10 mouse cellular contexts compared by ENCODE assay signal in the genomic region with DNA sequence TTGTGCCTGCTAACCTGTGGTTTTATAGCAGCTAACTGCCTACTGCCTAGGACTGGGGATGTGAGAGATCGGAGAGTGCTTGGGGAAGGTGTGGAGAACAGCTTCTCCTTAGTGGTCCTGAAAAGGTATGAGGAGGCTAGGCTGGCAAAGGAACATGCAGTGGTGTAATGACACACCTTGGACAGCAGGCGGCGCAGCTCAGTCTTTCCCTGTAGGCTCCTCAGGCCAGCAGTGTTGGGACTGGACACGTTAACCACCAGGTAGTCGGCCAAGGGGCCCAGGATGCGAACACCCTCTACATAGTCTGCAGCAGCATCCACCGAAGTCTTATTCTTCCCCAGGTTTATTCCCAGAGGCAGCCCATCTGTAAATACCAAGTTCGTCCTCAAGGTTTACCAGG. TPM values are rescaled to one million over a fixed set of nuclear protein-coding genes. Genes with fewer than 3 reads are reported as not detected.
DNase-seq lines count a peak whose midpoint lies in the region; ATAC-seq and TF ChIP-seq lines count a peak whose summit lies in the region.
"Had no signal": no experiment of that assay in that cellular context is flagged by ENCODE, and none has a peak within 500 bp of the region (broad histone marks: within the 10 kb centered on the region; RNA-seq: fewer than 3 reads in every experiment).

No protein-coding gene starts in this region.

- H3K36me3 ChIP-seq in heart, embryonic 10.5 days = peaks cover 72% of the 10 kb centered on the region
- H3K36me3 ChIP-seq in heart, embryonic 12.5 days = peaks cover 57% of the 10 kb centered on the region
- no peaks in the 10 kb centered on the region for H3K36me3 ChIP-seq in embryonic facial prominence, embryonic 11.5 days (replicated peaks; ENCODE audit: control insufficient read depth, insufficient read depth, low read depth, low read length)
- peaks cover 12% of the 10 kb centered on the region for H3K36me3 ChIP-seq in kidney, postnatal 0 days (ENCODE audit: insufficient read depth, low read length)
- H3K36me3 ChIP-seq in stomach, embryonic 14.5 days (ENCODE audit: control insufficient read depth, insufficient read depth, low read length) = peaks cover 7% of the 10 kb centered on the region; the same call in 1 of the 2 replicates

- no peak overlapping the region for H3K9ac ChIP-seq in heart, embryonic 12.5 days
- no peak overlapping the region for H3K9ac ChIP-seq in embryonic facial prominence, embryonic 11.5 days (replicated peaks; ENCODE audit: low read length)
- H3K9ac ChIP-seq in kidney, postnatal 0 days (ENCODE audit: low read depth, low read length) = no peak overlapping the region
- H3K9ac ChIP-seq in stomach, embryonic 14.5 days (replicated peaks; ENCODE audit: low read depth, low read length) = no peak overlapping the region
- H3K9ac ChIP-seq: stomach, embryonic 15.5 days had no signal

- no peak overlapping the region for H3K4me2 ChIP-seq in heart, embryonic 12.5 days
- H3K4me2 ChIP-seq in embryonic facial prominence, embryonic 11.5 days (ENCODE audit: low read depth, low read length) = no peak overlapping the region
- no peak overlapping the region for H3K4me2 ChIP-seq in kidney, postnatal 0 days (ENCODE audit: low read length)
- no peak overlapping the region for H3K4me2 ChIP-seq in stomach, embryonic 14.5 days (replicated peaks; ENCODE audit: low read depth, low read length)
- H3K4me2 ChIP-seq: stomach, embryonic 15.5 days had no signal

- H3K9me3 ChIP-seq in heart, embryonic 10.5 days = no peaks in the 10 kb centered on the region
- no peaks in the 10 kb centered on the region for H3K9me3 ChIP-seq in heart, embryonic 12.5 days (replicated peaks)
- no peaks in the 10 kb centered on the region for H3K9me3 ChIP-seq in embryonic facial prominence, embryonic 11.5 days (replicated peaks; ENCODE audit: control insufficient read depth, low read length)
- no peaks in the 10 kb centered on the region for H3K9me3 ChIP-seq in kidney, postnatal 0 days (replicated peaks; ENCODE audit: low read length)
- no peaks in the 10 kb centered on the region for H3K9me3 ChIP-seq in stomach, embryonic 14.5 days (ENCODE audit: control insufficient read depth, low read depth, low read length)
- H3K9me3 ChIP-seq: stomach, embryonic 15.5 days had no signal

- H3K4me3 ChIP-seq in heart, embryonic 10.5 days = no peak overlapping the region
- H3K4me3 ChIP-seq in heart, embryonic 12.5 days = no peak overlapping the region
- H3K4me3 ChIP-seq in embryonic facial prominence, embryonic 11.5 days (ENCODE audit: low read depth, low read length) = no peak overlapping the region
- no peak overlapping the region for H3K4me3 ChIP-seq in kidney, postnatal 0 days (replicated peaks; ENCODE audit: low read depth, low read length)
- no peak overlapping the region for H3K4me3 ChIP-seq in stomach, embryonic 14.5 days (ENCODE audit: low read depth, low read length)
- H3K4me3 ChIP-seq: stomach, embryonic 15.5 days had no signal

- no peak overlapping the region for H3K27ac ChIP-seq in heart, embryonic 10.5 days
- H3K27ac ChIP-seq in heart, embryonic 12.5 days (ENCODE audit: poor library complexity, severe bottlenecking) = no peak overlapping the region
- H3K27ac ChIP-seq in embryonic facial prominence, embryonic 11.5 days (replicated peaks; ENCODE audit: low read depth, low read length) = no peak overlapping the region
- H3K27ac ChIP-seq in kidney, postnatal 0 days = no peak overlapping the region
- no peak overlapping the region for H3K27ac ChIP-seq in stomach, embryonic 14.5 days (ENCODE audit: low read length)
- H3K27ac ChIP-seq: stomach, embryonic 15.5 days had no signal

- peak; percentile 81 for DNase-seq in heart, embryonic 10.5 days (ENCODE audit: low spot score)
- DNase-seq in CD4-positive, CD25-positive, alpha-beta regulatory T cell, adult 2 months (ENCODE audit: low read depth, low spot score) = peak; percentile 79
- peak; percentile 75 for DNase-seq in adrenal gland, postnatal 14 days
- DNase-seq in embryonic facial prominence, embryonic 11.5 days (ENCODE audit: low spot score) = peak; percentile 64
- DNase-seq in kidney, postnatal 0 days (ENCODE audit: low spot score) = peak; percentile 66
- DNase-seq in lung, postnatal 36 days = peak; percentile 63

- no peaks in the 10 kb centered on the region for H3K4me1 ChIP-seq in heart, embryonic 10.5 days
- H3K4me1 ChIP-seq in heart, embryonic 12.5 days (replicated peaks) = no peaks in the 10 kb centered on the region
- H3K4me1 ChIP-seq in embryonic facial prominence, embryonic 11.5 days (ENCODE audit: control insufficient read depth, insufficient read depth, low read length) = no peaks in the 10 kb centered on the region
- no peaks in the 10 kb centered on the region for H3K4me1 ChIP-seq in kidney, postnatal 0 days (replicated peaks; ENCODE audit: insufficient read depth, low read length)
- H3K4me1 ChIP-seq in stomach, embryonic 14.5 days (ENCODE audit: control insufficient read depth, insufficient read depth, low read length) = no peaks in the 10 kb centered on the region
- H3K4me1 ChIP-seq: stomach, embryonic 15.5 days had no signal

- WGBS in heart, embryonic 10.5 days = 56% methylated on average over 8 of the region's 8 CpGs
- 50% methylated on average over 8 of the region's 8 CpGs for WGBS in heart, embryonic 12.5 days
- 46% methylated on average over 8 of the region's 8 CpGs for WGBS in embryonic facial prominence, embryonic 11.5 days
- WGBS in kidney, postnatal 0 days = 46% methylated on average over 8 of the region's 8 CpGs
- 46% methylated on average over 8 of the region's 8 CpGs for WGBS in stomach, embryonic 14.5 days

- peak; percentile 83 for TF ChIP-seq CTCF in kidney, postnatal 0 days (IDR thresholded peaks at IDR 0.05; ENCODE audit: low read depth)

- no peak for ATAC-seq in heart, embryonic 12.5 days (ENCODE audit: insufficient number of reproducible peaks, low FRiP score)
- no peak for ATAC-seq in embryonic facial prominence, embryonic 11.5 days (replicated peaks; ENCODE audit: insufficient number of reproducible peaks, low FRiP score, low TSS enrichment, low read depth)
- no peak; the same call in 1 of the 2 replicates for ATAC-seq in kidney, postnatal 0 days (replicated peaks; ENCODE audit: low FRiP score, low read depth)
- peak; percentile 58; the same call in 1 of the 2 replicates for ATAC-seq in stomach, embryonic 14.5 days (ENCODE audit: insufficient number of reproducible peaks, insufficient read depth, low FRiP score, low read depth)

- H3K27me3 ChIP-seq in heart, embryonic 10.5 days (ENCODE audit: insufficient read depth, poor library complexity, severe bottlenecking) = no peaks in the 10 kb centered on the region
- no peaks in the 10 kb centered on the region for H3K27me3 ChIP-seq in heart, embryonic 12.5 days (replicated peaks)
- H3K27me3 ChIP-seq in embryonic facial prominence, embryonic 11.5 days (ENCODE audit: control insufficient read depth, insufficient read depth, low read length) = no peaks in the 10 kb centered on the region
- H3K27me3 ChIP-seq in kidney, postnatal 0 days (ENCODE audit: insufficient read depth, low read length) = no peaks in the 10 kb centered on the region
- H3K27me3 ChIP-seq in stomach, embryonic 14.5 days (ENCODE audit: control insufficient read depth, insufficient read depth, low read length) = no peaks in the 10 kb centered on the region
- H3K27me3 ChIP-seq: stomach, embryonic 15.5 days had no signal

RNA-seq across cellular contexts. Expression of gene Dhodh, which starts 12.6 kb away (rescaled TPM):
- polyA plus RNA-seq in heart, embryonic 10.5 days (2016; fragmentation: Nextera tagmentation; extraction: Ambion mirVana) = 49.0 and 57.1 TPM in 2 replicates
- 35.6 and 38.2 TPM in 2 replicates for polyA plus RNA-seq in heart, embryonic 12.5 days (2016; fragmentation: Nextera tagmentation; extraction: Ambion mirVana)
- total RNA-seq in adrenal gland, postnatal 14 days (2021) = 22.7 and 23.9 TPM in 2 replicates
- 41.5 and 44.6 TPM in 2 replicates for polyA plus RNA-seq in embryonic facial prominence, embryonic 11.5 days (2014; fragmentation: Nextera tagmentation; extraction: Ambion mirVana)
- polyA plus RNA-seq in kidney, postnatal 0 days (2015; fragmentation: Nextera tagmentation; extraction: Ambion mirVana) = 30.6 and 34.2 TPM in 2 replicates
- 40.1 and 45.1 TPM in 2 replicates for polyA plus RNA-seq in stomach, embryonic 14.5 days (2014; fragmentation: Nextera tagmentation; extraction: Ambion mirVana)

RNA-seq across cellular contexts. Expression of gene Hp, which starts 16.9 kb away (rescaled TPM):
- polyA plus RNA-seq in heart, embryonic 10.5 days (2016; fragmentation: Nextera tagmentation; extraction: Ambion mirVana) = 0.44 and 0.99 TPM in 2 replicates
- polyA plus RNA-seq in heart, embryonic 12.5 days (2016; fragmentation: Nextera tagmentation; extraction: Ambion mirVana) = 0.33 TPM in 1 of 2 replicates, not detected in the other
- 115 and 578 TPM in 2 replicates for total RNA-seq in adrenal gland, postnatal 14 days (2021)
- polyA plus RNA-seq in embryonic facial prominence, embryonic 11.5 days (2014; fragmentation: Nextera tagmentation; extraction: Ambion mirVana) = 0.88 and 0.97 TPM in 2 replicates
- polyA plus RNA-seq in kidney, postnatal 0 days (2015; fragmentation: Nextera tagmentation; extraction: Ambion mirVana) = 7.8 and 8.5 TPM in 2 replicates
- polyA plus RNA-seq in stomach, embryonic 14.5 days (2014; fragmentation: Nextera tagmentation; extraction: Ambion mirVana) = 0.85 and 1.9 TPM in 2 replicates
- total RNA-seq: layer of hippocampus, postnatal 14 days had no signal

RNA-seq across cellular contexts. Expression of gene Pkd1l3, which starts 18.5 kb away (rescaled TPM):
- polyA plus RNA-seq in heart, embryonic 10.5 days (2016; fragmentation: Nextera tagmentation; extraction: Ambion mirVana) = 0.25 and 0.26 TPM in 2 replicates
- 0.05 and 0.32 TPM in 2 replicates for polyA plus RNA-seq in heart, embryonic 12.5 days (2016; fragmentation: Nextera tagmentation; extraction: Ambion mirVana)
- 0.11 and 0.15 TPM in 2 replicates for total RNA-seq in adrenal gland, postnatal 14 days (2021)
- polyA plus RNA-seq in embryonic facial prominence, embryonic 11.5 days (2014; fragmentation: Nextera tagmentation; extraction: Ambion mirVana) = 0.13 and 0.18 TPM in 2 replicates
- polyA plus RNA-seq in kidney, postnatal 0 days (2015; fragmentation: Nextera tagmentation; extraction: Ambion mirVana) = not detected in 2 replicates
- polyA plus RNA-seq in stomach, embryonic 14.5 days (2014; fragmentation: Nextera tagmentation; extraction: Ambion mirVana) = 0.14 TPM in 1 of 2 replicates, not detected in the other

RNA-seq across cellular contexts. Expression of gene Txnl4b, which starts 30.2 kb away (rescaled TPM):
- 18.5 and 20.0 TPM in 2 replicates for polyA plus RNA-seq in heart, embryonic 10.5 days (2016; fragmentation: Nextera tagmentation; extraction: Ambion mirVana)
- 16.2 and 17.2 TPM in 2 replicates for polyA plus RNA-seq in heart, embryonic 12.5 days (2016; fragmentation: Nextera tagmentation; extraction: Ambion mirVana)
- 10.9 and 11.0 TPM in 2 replicates for total RNA-seq in adrenal gland, postnatal 14 days (2021)
- 28.2 and 28.9 TPM in 2 replicates for polyA plus RNA-seq in embryonic facial prominence, embryonic 11.5 days (2014; fragmentation: Nextera tagmentation; extraction: Ambion mirVana)
- 28.8 and 30.2 TPM in 2 replicates for polyA plus RNA-seq in kidney, postnatal 0 days (2015; fragmentation: Nextera tagmentation; extraction: Ambion mirVana)
- polyA plus RNA-seq in stomach, embryonic 14.5 days (2014; fragmentation: Nextera tagmentation; extraction: Ambion mirVana) = 20.6 and 21.2 TPM in 2 replicates

RNA-seq across cellular contexts. Expression of gene Dhx38, which starts 30.2 kb away (rescaled TPM):
- polyA plus RNA-seq in heart, embryonic 10.5 days (2016; fragmentation: Nextera tagmentation; extraction: Ambion mirVana) = 24.7 and 26.1 TPM in 2 replicates
- 19.5 and 19.8 TPM in 2 replicates for polyA plus RNA-seq in heart, embryonic 12.5 days (2016; fragmentation: Nextera tagmentation; extraction: Ambion mirVana)
- total RNA-seq in adrenal gland, postnatal 14 days (2021) = 24.9 and 27.2 TPM in 2 replicates
- polyA plus RNA-seq in embryonic facial prominence, embryonic 11.5 days (2014; fragmentation: Nextera tagmentation; extraction: Ambion mirVana) = 19.6 and 20.4 TPM in 2 replicates
- polyA plus RNA-seq in kidney, postnatal 0 days (2015; fragmentation: Nextera tagmentation; extraction: Ambion mirVana) = 15.3 and 16.4 TPM in 2 replicates
- polyA plus RNA-seq in stomach, embryonic 14.5 days (2014; fragmentation: Nextera tagmentation; extraction: Ambion mirVana) = 18.3 and 19.2 TPM in 2 replicates
